Mouse (Mus musculus): Measurements from ENCODE around the gene Kat6b.
"Not testable (repeated sequence)": the region's sequence is repeated elsewhere in the genome, so short reads cannot be mapped to it uniquely, and the experiment has no call there.

Gene Kat6b

GRCm38 (mm10) chr14:21481231-21481630 lies at the start of gene Kat6b:
Gene Kat6b, plus strand, starts transcription at chr14:21481434.
- DNase-seq (ENCODE audit: low spot score), result no peak

- no peak for DNase-seq (ENCODE audit: low spot score)
These were observed 47.8 kb upstream of the Kat6b start for GRCm38 (mm10) chr14:21433415-21433814.

GRCm38 (mm10) chr14:21433995-21434394 lies 47.2 kb upstream of the Kat6b start:
- no peak for DNase-seq (ENCODE audit: low spot score)

- DNase-seq (ENCODE audit: low spot score), result no peak
These were observed 46.5 kb upstream of the Kat6b start for GRCm38 (mm10) chr14:21434686-21435085.

- no peak for DNase-seq (ENCODE audit: low spot score)
These were observed 41.4 kb upstream of the Kat6b start for GRCm38 (mm10) chr14:21439785-21440184.

- no peak for DNase-seq (ENCODE audit: low spot score)
These were observed 40.7 kb upstream of the Kat6b start for GRCm38 (mm10) chr14:21440526-21440925.

GRCm38 (mm10) chr14:21441772-21442533 lies 39.3 kb upstream of the Kat6b start:
- no peak for DNase-seq (ENCODE audit: low spot score)

GRCm38 (mm10) chr14:21452581-21452980 lies 28.7 kb upstream of the Kat6b start:
- DNase-seq (ENCODE audit: low spot score), result no peak

- DNase-seq (ENCODE audit: low spot score), result no peak
These were observed 27.3 kb upstream of the Kat6b start for GRCm38 (mm10) chr14:21453896-21454295.

GRCm38 (mm10) chr14:21455654-21456350 lies 25.4 kb upstream of the Kat6b start:
- no peak for DNase-seq (ENCODE audit: low spot score)

GRCm38 (mm10) chr14:21456526-21456925 lies 24.7 kb upstream of the Kat6b start:
- DNase-seq (ENCODE audit: low spot score), result no peak

- DNase-seq (ENCODE audit: low spot score), result no peak
These were observed 23.4 kb upstream of the Kat6b start for GRCm38 (mm10) chr14:21457876-21458275.

- no peak for DNase-seq (ENCODE audit: low spot score)
These were observed 22.5 kb upstream of the Kat6b start for GRCm38 (mm10) chr14:21458696-21459095.

GRCm38 (mm10) chr14:21459163-21459562 lies 22.1 kb upstream of the Kat6b start:
- DNase-seq (ENCODE audit: low spot score), result no peak

GRCm38 (mm10) chr14:21462398-21462797 lies 18.8 kb upstream of the Kat6b start:
- no peak for DNase-seq (ENCODE audit: low spot score)

GRCm38 (mm10) chr14:21463117-21463712 lies 18.0 kb upstream of the Kat6b start:
- DNase-seq (ENCODE audit: low spot score), result no peak

GRCm38 (mm10) chr14:21470386-21470785 lies 10.8 kb upstream of the Kat6b start:
- no peak for DNase-seq (ENCODE audit: low spot score)

- no peak for DNase-seq (ENCODE audit: low spot score)
These were observed 9.3 kb upstream of the Kat6b start for GRCm38 (mm10) chr14:21471975-21472374.

- not testable (repeated sequence) for DNase-seq (ENCODE audit: low spot score)
These were observed 6.6 kb upstream of the Kat6b start for GRCm38 (mm10) chr14:21474593-21475132.

- DNase-seq (ENCODE audit: low spot score), result no peak
These were observed 4.1 kb upstream of the Kat6b start for GRCm38 (mm10) chr14:21477181-21477580.

GRCm38 (mm10) chr14:21479566-21479965 lies 1.7 kb upstream of the Kat6b start:
- no peak for DNase-seq (ENCODE audit: low spot score)

- DNase-seq (ENCODE audit: low spot score), result no peak
These were observed 1.0 kb upstream of the Kat6b start for GRCm38 (mm10) chr14:21480191-21480590.

GRCm38 (mm10) chr14:21484199-21484598 lies 3.0 kb downstream of the Kat6b start:
- DNase-seq (ENCODE audit: low spot score), result no peak
